Mouse (Mus musculus) testis, postnatal 14 days (tissue): Measurements from ENCODE around the gene H2-DMb2.

Source experiments
- DNase-seq: peaks from one replicate; pipeline ENCODE4 v3.0.0; 2021; ENCODE audit warnings: low spot score

H2-DMb2 gene

DNA sequence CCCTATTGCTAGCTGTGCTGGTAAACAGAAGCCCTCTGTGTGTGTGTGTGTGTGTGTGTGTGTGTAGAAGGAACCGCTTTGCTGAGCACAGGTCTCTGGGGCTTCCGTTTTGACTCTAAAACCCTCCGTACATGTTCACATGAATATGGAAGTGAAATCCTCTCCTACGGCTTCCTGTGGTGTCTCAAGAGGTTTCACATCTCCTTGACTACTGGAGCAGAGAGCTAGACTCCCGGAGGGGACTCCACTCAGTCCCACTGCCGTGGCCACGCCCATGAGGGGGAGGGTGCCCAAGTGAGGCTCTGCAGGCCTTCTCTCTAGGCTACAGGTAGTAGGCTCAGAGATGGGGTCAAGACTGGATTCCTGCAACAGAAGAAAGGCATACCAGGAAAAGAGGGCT, at the start of gene H2-DMb2:
H2-DMb2 (plus strand) TSS at position 275 of the 400 bp plus-strand sequence.
- no peak for DNase-seq

DNA sequence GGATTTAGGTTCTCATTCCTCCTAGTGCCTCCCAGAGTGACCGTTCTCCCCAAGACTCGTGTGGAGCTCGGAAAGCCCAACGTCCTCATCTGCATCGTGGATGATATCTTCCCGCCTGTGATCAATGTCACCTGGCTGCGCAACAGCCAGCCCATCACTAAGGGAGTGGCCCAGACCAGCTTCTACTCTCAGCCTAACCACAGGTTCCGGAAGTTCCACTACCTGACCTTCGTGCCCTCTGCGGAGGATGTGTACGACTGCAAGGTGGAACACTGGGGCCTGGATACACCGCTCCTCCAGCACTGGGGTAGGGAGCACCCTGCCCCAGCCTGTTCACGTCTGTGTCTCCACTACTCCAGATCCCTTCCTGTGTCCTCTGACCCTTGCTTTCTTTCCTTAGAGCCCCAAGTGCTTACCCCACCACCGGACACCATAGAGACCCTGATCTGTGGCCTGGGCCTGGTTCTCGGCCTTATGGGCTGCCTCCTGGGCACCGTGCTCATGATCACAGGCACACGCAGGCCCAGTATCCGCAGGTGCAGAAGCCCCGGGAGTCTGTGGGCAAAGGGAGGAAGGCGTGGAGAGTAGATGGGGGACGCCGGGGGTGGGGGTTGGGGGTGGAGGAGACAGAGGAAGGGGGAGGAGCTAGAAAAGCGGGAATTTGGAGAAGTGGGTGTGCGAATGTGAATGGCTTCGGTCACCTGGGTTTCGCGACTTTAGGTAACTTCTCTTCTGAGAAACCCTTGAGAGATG, 48.6 kb upstream of the H2-DMb2 start:
- DNase-seq: no peak

DNA sequence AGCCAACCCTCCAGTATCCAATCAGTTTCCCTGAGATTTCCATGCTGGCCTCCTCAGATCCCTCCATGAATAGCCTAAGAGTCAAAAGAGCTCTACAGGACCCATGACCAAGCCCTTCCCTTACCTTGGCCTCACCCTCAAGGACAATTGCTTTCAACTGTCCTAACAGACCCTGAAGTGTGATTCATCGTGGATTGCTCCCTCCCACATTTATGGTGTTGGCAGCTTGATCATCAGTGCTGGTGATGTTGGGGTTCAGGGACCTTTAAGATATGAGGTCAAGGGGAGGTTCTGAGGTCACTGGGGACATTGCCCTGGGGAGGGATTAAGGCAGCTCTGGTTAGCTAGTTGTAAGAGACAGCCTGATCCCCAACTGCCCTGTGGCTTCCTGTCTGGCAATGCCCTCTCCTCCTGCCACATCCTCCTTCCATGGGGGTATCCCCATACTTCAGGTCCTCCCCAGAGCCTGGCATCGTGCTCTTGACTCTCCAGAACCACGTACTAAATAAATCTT, 46.6 kb upstream of the H2-DMb2 start:
- no peak for DNase-seq

DNA sequence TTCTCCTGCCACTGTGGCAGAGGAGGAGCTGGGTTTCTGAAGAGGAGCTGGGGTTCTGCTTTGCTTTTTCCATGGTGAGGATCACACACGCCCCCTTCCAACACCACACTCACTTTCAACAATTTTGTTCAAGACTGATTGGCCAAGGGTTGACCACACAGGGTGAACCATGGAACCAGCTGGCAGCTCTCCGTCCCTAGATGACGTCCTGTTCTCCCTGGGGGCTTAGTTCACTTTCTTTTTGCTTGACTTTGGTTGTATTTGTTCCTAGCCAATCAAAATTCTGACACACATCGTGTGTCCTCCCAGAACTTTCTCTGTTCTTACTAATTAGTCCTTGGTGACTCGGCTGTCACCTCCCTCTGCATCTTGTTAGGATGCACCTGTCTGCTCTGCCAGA, 45.8 kb upstream of the H2-DMb2 start:
- DNase-seq: no peak

DNA sequence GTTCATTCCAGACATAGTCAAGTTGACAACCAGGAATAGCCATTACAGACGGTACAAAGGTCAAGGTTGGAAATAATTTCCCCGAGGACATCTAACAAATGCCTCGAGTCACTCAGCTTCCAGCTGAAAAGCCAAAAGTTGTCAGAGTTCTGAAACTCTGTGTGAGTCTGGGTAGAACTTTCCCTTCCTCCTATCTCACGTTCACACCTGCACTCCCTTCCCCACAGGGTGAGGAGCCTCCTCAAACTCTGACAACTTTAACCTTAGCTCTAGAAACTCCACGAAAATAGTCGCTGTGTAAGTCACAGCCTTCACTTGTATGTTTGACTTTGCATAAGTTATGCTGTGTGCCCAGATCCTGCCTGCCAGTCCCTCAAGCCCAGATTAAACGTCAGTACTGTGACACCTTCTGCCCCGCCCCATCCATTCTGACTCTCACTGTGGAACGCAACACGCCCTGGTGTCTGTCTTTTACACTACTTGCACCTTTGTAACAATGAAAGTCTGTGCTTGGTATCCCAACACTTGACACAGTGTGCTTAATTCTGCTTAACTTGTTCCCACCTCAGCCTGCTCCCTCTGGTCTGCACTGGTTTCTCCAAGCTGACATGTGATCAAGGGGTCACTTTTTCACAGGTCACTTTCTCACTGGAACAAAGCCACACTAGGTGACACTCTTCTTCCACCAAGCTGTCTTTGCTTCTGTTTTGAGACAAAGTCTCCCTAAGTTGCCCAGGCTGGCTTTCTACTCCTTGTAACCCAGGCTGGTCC, 44.2 kb upstream of the H2-DMb2 start:
- DNase-seq: no peak

DNA sequence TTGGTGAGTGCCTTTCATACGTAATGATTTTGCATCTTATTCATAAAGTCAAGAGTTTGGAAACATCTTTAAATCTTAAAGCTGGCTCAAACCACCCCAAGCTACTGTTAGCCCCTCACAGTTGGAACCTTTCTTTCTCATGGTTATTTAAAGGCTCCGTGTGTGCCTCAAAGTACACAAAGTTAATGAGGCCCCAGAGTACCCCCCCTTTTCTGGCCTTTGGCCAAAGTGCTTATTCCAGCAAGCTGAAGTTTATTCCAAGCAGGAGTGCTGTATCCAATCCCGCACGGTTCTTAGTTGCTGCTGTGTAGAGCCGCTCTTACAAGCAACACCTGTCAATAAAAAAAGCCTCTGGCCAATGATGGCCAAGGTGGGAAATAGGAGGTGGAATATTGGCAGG, 43.6 kb upstream of the H2-DMb2 start:
- no peak for DNase-seq

DNA sequence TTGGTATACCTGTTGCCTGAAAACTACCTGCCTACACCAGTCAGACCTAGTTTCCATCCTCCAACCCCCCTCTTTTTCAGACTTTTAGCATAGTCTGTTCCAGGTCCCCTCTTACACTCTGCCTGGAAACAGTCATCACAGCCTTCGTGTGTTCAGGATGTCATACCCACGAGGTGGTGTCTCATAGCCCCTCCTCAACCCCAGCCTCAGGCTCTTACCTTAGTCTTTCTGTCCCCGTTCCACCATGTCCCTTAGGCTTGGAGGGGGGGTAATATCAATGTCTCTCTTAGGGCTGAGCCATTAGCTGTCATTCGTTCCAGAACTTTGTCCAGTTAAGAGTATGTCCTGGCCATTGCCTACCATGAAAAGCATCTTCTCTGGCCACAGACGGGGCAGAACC, 41.9 kb upstream of the H2-DMb2 start:
- DNase-seq: no peak

DNA sequence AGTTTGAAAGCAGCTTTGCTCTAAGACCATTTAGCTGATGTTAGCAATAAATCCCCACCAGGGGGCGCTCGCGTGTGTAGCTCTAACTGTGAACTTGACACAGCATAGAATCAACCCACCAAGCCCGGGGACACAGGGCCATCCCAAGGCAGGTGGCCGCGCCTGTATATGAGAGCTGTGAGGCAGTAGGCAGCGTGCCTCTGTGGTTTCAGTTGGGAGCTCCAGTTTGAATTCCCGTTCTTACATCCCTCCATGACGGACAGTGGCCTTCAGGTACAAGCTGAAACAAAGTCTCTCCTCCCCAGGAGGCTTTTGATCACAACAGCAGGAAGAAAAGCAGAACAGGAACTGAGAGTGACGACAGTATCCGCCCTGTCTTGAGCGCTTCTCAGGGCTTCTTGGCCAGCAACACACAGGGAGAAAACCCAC, 41.5 kb upstream of the H2-DMb2 start:
- peak; percentile 76 for DNase-seq

DNA sequence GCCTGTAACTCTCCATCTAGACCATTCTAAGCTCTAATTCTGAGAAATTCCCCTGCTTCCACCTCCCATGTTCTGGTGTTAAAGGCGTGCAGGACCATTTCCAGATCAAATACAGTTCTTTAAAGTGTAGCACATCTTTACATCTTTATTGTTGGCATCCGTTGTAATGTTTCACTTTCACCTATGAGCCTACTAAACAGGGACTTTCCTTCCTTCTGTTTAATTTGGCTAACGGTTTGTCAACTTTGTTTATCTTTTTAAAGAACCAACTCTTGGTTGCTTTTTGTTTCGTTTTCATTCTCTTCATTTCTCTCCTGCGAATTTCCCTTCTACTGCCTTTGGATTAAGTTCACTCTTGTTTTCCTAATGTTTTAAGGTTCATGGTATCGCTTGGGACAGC, 40.3 kb upstream of the H2-DMb2 start:
- no peak for DNase-seq

DNA sequence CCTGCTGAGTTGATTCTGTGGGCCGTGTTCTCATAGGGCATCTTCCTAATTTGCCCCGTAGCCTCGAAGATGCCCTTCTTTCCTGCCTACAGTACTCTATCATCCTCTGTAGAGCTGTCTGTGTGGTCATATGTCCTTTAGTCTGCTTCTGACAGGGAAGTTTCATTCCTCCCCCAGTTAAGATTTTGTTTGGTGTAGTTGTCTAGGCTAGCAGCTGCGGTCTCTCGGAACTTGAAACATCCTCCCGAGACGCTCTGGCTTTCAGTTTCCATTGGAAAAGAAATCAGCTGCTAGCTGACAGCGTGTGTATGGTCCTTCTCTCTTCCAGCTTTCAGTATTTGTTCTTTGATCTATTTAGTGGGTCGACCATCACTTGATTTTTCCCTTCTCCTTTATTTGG, 38.3 kb upstream of the H2-DMb2 start:
- DNase-seq: no peak

DNA sequence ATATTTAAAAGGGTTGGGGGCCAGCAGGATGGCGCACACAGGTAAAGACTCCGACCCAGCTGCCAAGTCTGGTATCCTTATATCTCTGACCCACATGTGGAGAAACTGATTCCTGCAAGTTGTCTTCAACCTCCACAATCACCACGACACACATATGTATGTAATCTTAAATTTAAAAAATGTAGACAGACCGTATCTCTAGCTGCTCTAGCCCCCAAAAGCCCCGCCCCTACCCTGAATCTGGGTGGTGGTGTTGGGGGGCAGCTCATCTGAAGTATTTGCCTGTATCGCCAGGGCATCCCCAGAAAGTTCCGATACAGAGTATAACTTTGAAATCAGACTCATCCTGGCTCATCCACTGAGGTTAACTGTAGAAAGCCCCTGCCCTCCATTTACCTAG, 36.6 kb upstream of the H2-DMb2 start:
- no peak for DNase-seq

DNA sequence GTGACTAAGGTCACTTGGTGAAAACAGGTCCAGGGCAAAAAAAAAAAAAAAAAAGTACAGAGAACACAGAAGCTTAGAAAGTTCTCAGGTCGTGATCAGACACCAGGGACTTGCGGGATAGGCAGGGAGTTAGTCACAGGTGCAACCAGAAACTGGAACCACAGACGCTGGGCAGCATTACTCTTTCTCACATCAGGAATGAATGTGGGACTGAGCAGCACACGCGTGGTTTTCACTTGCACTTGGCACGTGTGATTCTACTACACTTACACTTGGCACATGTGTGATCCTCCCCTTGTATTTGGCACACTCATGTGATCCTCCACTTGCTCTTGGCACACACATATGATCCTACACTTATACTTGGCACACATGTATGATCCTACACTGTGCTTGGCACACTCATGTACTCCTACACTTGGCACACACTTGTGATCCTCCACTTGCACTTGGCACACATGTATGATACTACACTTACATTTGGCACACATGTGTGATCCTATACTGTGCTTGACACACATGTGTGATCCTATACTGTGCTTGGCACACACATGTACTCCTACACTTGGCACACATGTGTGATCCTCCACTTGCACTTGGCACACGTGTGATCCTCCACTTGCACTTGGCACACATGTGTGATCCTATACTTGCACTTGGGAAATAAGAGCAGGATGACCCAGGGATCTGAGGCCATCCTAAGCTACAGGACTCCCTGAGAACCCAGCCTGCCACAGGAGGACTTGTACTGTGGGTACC, 35.8 kb upstream of the H2-DMb2 start:
- no peak for DNase-seq

DNA sequence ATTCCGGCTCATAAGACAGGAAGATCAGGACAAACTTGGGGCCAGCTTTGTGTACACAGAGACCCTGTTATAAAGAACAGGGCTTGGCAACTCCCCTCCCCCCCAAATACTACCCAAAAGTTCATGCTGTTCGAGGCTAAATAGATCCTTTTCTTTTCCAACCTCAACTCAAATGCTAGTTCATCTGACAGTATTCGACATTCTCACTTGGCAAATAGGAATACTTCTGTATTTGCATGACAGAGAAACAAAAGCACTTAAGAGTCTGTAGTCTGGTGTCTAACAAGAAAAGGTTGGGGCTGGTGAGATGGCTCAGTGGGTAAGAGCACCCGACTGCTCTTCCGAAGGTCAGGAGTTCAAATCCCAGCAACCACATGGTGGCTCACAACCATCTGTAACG, 34.6 kb upstream of the H2-DMb2 start:
- DNase-seq: no peak

DNA sequence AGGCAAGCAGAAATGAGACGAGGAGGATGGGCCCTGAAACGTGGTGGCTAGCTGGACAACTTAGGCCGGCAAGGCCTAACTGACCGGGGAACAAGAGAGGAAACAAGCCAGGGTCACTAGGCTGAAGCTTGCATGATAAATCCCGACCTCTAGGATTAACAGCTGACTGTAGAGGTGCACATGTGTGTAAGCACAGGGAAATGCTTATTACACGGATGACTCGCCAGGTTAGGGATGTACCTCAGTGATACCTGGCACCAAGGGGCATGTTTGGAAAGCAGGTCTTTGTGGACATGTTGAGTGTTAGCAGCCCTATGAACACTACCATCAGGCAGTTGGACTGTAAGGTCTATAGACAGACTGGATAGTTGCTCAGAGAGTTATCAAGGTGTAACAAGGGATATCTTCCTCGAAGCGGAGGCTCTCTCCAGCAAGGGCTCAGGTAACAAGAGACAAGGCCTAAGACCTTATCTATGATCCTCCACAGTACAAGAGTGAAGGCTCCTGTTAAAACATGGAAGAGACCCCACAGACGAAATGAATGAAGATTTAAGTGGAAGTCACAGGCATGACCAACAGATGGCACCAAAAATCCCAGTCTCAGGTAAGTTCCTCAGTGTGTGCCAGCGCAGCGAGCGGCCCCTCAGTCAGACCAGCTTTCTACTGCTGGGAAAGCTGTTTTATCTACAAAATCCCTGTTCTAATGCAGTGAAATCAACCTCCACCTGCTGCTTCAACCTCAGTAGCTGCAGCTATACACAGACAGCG, 33.9 kb upstream of the H2-DMb2 start:
- DNase-seq: no peak

DNA sequence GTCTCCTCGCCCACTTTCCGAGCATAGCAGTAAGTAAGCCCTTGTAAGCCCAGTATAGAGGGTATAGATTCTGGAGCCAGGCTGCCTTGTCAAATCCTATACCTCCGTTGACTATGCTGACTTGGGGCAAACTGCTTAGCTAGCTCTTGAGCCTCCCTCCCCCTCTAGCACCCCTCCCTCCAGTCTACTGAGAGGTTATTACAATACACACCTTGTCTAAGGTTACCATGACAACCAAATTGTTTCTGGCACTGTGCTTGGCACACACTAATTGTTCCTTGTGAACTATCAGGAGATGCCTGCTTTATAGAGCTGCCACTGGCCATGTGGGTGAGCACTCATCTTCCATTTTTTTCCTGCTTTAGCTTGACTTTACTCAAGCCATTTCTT, 33.3 kb upstream of the H2-DMb2 start:
- no peak for DNase-seq

DNA sequence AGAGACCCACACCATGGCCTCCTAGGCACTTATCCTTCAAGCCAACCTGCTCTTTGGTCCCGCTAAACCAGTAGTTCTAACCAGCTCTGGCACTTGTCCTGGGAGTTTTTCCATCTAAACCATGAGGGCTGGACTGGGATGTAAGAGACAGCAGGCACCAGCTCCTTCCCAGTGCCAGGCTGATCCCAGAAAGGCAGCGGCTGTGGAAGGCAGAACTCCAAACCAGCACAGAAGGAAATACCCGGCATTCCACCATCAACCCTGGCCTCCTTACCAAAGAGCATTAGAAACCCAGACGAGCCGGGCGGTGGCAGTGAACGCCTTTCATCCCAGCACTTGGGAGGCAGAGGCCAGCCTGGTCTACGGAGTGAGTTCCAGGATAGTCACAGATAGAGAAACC, 32.8 kb upstream of the H2-DMb2 start:
- no peak for DNase-seq

DNA sequence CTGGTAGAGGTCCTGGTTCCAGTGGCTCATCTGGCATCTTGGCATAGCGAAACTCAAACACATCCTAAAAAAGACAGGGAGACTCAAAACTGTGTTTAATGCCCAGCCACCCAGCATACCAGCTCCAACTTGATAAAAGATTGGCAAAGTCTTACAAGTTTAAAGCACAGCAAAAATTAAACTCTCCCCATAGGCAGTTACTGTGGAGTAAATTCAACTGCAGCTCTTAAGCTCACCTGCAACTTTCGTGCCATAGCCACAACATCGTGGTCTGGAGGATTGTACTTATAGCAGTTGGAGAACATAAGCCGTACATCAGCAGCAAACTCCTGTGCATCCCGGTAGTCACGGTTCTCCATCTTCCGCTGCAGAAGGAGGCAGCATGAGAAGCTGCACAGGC, 29.0 kb upstream of the H2-DMb2 start:
- DNase-seq: no peak

DNA sequence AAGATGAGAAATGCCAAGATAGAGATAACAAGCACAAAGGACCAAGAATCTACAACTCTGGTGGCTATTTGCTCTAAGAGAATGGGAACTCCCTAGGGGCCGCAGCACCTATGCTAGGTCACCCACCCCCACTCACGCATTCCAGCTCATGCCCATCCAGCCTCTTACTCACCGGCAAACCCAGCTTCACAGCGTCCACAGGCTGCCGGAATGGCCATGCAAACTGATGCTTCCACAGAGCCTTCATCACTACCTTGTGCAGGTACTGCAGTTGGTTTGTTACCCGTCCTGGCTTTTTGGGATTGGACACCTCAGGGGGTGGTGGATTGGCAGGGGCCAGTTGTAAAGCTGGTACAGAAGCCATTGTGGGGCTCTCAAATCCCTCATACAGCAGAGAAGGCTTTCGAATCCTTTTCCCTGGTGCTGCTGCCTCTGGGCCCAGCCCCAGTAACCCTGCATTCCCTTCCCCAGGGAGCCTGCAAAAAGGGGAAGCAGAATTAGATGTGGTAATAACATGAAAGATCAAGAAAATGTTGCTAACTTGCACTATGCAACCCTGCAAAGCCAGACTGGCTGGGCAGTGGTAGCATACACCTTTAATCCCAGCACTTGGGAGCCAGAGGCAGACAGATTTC, 26.3 kb upstream of the H2-DMb2 start:
- no peak for DNase-seq

DNA sequence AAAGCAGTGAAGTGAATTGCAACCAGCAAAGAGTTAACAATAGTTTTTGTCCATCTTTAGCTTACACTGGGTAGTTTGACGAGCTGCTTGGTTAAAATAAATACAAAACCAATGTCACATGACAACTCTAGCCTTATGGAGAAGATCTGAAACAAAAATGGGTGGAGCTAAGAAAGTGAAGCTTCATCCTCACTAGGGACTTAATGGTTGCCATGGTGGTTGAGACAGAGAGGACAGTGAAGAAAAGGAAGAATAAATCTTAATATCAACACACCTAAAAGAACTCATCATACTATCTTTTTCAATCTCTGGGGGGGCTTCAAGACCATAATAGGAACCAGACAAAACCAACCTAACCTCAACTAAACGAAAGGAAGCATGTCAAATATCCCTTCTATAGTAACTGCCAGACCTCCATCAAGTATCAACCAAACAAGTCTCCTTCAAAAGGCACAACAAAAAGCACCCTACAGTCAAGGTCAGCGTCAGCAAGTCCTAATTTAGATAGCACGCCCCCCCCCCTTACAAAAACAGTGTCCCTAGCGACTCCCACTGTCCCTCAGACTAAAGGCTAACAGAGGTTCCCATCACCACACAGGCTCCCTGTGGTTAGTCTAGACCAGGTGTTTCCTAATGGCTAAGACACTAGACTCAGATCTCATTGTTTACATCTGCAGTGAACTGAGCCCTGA, 25.5 kb upstream of the H2-DMb2 start:
- no peak for DNase-seq

DNA sequence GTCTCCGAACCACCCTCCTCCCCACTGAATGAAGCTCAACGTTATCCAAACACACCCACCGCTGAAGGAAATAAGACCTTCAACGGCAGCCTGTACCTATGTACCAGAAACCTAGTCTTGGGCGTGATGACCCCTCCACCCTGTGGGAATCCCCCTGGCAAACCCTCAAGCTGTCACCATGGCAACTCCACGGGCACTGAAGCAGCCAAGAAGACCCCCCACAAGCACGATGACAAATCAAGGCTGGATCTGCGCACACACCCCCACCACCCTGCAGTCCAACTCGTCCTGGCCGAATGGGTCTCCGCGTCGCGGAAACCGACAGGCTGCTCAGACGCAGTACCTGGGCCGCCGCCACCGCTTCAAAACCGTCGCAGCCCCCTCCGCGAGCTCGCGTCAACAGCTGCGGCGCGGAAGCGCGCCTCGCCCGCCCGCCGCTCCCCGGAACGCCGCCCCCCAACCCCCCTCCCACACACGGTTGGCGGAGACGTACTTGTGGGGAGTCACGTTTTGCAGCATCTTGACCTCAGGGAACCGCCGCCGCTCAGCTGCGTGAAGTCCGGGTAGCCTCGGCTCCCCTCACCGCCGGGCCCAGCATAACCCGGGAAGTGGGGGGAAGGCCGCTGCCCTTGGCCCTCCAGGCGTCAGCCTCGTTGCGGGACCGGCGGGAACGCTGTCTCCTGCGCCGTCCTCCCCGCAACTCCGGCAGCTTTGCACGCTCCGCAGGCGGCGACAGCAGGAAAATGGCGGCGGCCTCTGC, 24.8 kb upstream of the H2-DMb2 start:
- DNase-seq: peak; percentile 77
